Mouse (Mus musculus): Measurements from ENCODE around the gene Sparcl1.

GRCm38 (mm10) chr5:104068751-104069150, 44.8 kb downstream of the Sparcl1 start:
- TF ChIP-seq POLR2A (IDR thresholded peaks at IDR 0.05; ENCODE audit: borderline replicate concordance, insufficient read depth, low read length) (no peak), CTCF (IDR thresholded peaks at IDR 0.05; ENCODE audit: borderline replicate concordance, insufficient read depth, low read depth, low read length) (peak; percentile 63)

All from cerebellum, adult 2 months (tissue).